Mouse (Mus musculus): ENCODE measurements at regions not wholly inside any gene's neighbourhood (a gene's known extent, or its start where the extent isn't known, plus 50 kb on each side); places are given as distances from the start of the nearest gene placed in this dataset.

GRCm38 (mm10) chr10:7267903-7268302 is 55.9 kb upstream of the Cnksr3 start:
- DNase-seq = no peak

GRCm38 (mm10) chr10:7267106-7267505 is 55.1 kb upstream of the Cnksr3 start:
- no peak for DNase-seq

DNA sequence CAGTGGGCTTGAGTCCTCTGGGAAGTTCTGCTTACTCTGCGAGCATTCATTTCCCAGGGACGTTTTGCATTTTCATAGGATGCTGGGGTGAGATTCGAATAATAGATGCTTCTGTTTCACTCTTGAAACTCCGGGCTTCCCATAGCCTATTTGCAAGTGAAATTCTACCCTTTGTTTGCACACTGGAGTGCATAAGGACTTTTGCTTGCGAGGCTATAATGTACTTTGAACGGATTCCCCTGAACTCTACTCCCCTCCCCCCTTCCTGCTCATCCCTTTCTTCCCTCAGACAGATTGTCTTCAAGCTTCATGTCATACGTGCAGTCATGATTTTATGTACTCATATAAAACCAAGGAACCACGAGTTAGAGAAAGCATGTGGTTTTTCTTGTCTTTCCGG is 53.4 kb upstream of the Cnksr3 start:
- no peak for DNase-seq

- no peak for DNase-seq
Observed at GRCm38 (mm10) chr10:7264721-7265120, 52.7 kb upstream of the Cnksr3 start.

All from kidney, postnatal 25 days (tissue).